Mouse (Mus musculus) left cerebral cortex, postnatal 4 days (tissue): ENCODE measurements around the gene Acer2. TPM values are rescaled to one million over a fixed set of nuclear protein-coding genes. Genes with fewer than 3 reads are reported as not detected.
"Not testable (repeated sequence)": the region's sequence is repeated elsewhere in the genome, so short reads cannot be mapped to it uniquely, and the experiment has no call there.

ENCODE experiments used
- DNase-seq: peaks from one replicate; pipeline ENCODE4 v3.0.0-alpha.2; 2022
- intact Hi-C: fragments of 180-260 bp; cut with DNase I; formaldehyde crosslinking; loops from one replicate; pipeline ENCODE4 v1.15.1; 2025
- total RNA-seq, 2 experiments: library from RNA; stranded (reverse); gene quantifications; 2 replicates each; pipeline ENCODE4 v1.2.3; 2021

Acer2 gene
- total RNA-seq: 1 to 10 TPM; 3.5 to 3.9 TPM

GRCm38 (mm10) chr4:86874146-86874847 is at the start of gene Acer2:
Gene Acer2 (plus strand): TSS chr4:86874396.
- peak; percentile 84 for DNase-seq
- intact Hi-C loops: no loop called here

- no peak for DNase-seq
- intact Hi-C loops: no loop called here
Measured at GRCm38 (mm10) chr4:86825143-86825542, 49.1 kb upstream of the Acer2 start.

- DNase-seq: no peak
- intact Hi-C loops: no loop called here
Measured at GRCm38 (mm10) chr4:86831896-86832295, 42.3 kb upstream of the Acer2 start.

- intact Hi-C loops, DNase-seq: not testable (repeated sequence)
Measured at GRCm38 (mm10) chr4:86841141-86841540, 33.1 kb upstream of the Acer2 start.

- DNase-seq: no peak
- intact Hi-C loops: no loop called here
Measured at GRCm38 (mm10) chr4:86845384-86845783, 28.8 kb upstream of the Acer2 start.

GRCm38 (mm10) chr4:86847246-86847645 is 26.9 kb upstream of the Acer2 start:
- intact Hi-C loops: no loop called here
- DNase-seq: no peak

GRCm38 (mm10) chr4:86851331-86851730 is 22.9 kb upstream of the Acer2 start:
- no peak for DNase-seq
- intact Hi-C loops: no loop called here

- intact Hi-C loops: no loop called here
- no peak for DNase-seq
Measured at GRCm38 (mm10) chr4:86852018-86852417, 22.2 kb upstream of the Acer2 start.

GRCm38 (mm10) chr4:86852813-86853590 is 21.2 kb upstream of the Acer2 start:
- intact Hi-C loops: no loop called here
- no peak for DNase-seq

GRCm38 (mm10) chr4:86856304-86857112 is 17.7 kb upstream of the Acer2 start:
- peak; percentile 24 for DNase-seq
- intact Hi-C loops: no loop called here

GRCm38 (mm10) chr4:86857113-86858069 is 16.8 kb upstream of the Acer2 start, which contains the start of gene Rps6:
Gene Rps6 (minus strand): TSS chr4:86857412.
- DNase-seq: peak; percentile 96
- intact Hi-C loops: no loop called here

- no peak for DNase-seq
- intact Hi-C loops: no loop called here
Measured at GRCm38 (mm10) chr4:86858070-86858440, 16.1 kb upstream of the Acer2 start.

GRCm38 (mm10) chr4:86864087-86864486 is 10.1 kb upstream of the Acer2 start:
- intact Hi-C loops: no loop called here
- no peak for DNase-seq

GRCm38 (mm10) chr4:86871988-86872387 is 2.2 kb upstream of the Acer2 start:
- DNase-seq: no peak
- intact Hi-C loops: no loop called here

- intact Hi-C loops: no loop called here
Measured at GRCm38 (mm10) chr4:86873072-86873471, 1.1 kb upstream of the Acer2 start.

GRCm38 (mm10) chr4:86879477-86879876 is 5.3 kb downstream of the Acer2 start:
- intact Hi-C loops: no loop called here
- DNase-seq: no peak

More at GRCm38 (mm10) chr4:86873072-86873471, 1.1 kb upstream of the Acer2 start:
- no peak for DNase-seq

GRCm38 (mm10) chr4:86881178-86881577 is 7.0 kb downstream of the Acer2 start:
- intact Hi-C loops: no loop called here
- DNase-seq: no peak

- DNase-seq: no peak
- intact Hi-C loops: no loop called here
Measured at GRCm38 (mm10) chr4:86882413-86882812, 8.2 kb downstream of the Acer2 start.

- DNase-seq: peak; percentile 17
- intact Hi-C loops: no loop called here
Measured at GRCm38 (mm10) chr4:86884945-86885344, 10.7 kb downstream of the Acer2 start.

- DNase-seq: no peak
- intact Hi-C loops: no loop called here
Measured at GRCm38 (mm10) chr4:86885790-86886159, 11.6 kb downstream of the Acer2 start.
